Mouse (Mus musculus): ENCODE results near the gene Sox13. TPM values are rescaled to one million over a fixed set of nuclear protein-coding genes. Genes with fewer than 3 reads are reported as not detected.

Sox13 gene
- polyA plus RNA-seq (2016; fragmentation: Nextera tagmentation; extraction: Ambion mirVana), result 13.1 and 13.3 TPM in 2 replicates

DNA sequence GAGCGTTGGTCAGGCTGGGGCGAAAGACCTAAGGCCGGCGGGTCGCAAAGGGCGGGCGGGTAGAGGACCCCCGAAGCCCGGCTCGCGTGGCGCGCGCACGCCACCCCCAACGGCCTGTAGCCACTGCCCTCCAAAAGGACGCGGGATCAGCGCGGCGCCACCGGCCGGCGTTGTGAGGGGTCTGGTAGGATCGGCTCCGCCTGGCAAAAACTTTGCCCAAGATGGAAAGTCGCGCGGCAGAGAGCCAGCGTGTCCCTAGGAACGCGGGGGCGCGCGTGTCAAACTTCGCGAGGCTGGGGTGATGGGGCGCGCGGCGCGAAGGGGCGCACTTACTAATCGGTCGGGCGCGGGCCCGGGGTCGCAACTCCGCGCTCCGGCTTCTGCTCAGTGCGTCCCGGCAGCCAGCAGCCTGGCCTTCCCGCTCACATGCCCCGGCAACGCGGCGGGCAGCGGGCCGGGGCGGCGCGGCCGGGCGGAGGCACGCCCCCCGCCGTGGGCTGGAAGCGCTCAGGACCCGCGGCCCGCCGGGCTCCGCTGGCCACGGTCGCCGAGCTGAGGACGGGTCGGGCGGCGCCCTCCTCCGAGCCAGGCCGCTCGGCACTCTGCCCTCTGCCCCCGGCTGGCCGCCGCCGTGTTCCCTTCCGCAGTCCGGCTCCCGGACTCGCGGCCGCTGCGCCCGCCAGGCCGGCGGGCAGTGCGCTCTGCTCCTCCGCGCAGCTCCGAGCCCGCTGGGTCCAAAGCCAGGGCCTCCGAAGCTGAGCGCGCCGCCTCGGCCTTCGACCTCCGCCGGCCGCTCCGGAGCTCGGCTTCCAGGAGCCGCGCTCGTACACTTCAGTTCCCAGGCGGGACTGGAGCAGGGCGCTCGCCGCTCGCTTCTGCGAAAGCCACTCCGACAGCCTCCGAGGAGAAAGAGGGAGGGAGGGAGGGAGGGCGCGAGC is at the start of gene Sox13:
TSS of gene Sox13 (minus strand) at position 835 of the 938 bp plus-strand sequence.
- peak; percentile 78 for ATAC-seq (ENCODE audit: low FRiP score)
- H3K36me3 ChIP-seq (replicated peaks), result no peaks in the 10 kb centered on the region
- peaks cover 40% of the 10 kb centered on the region for H3K4me1 ChIP-seq
- peaks cover 9% of the 10 kb centered on the region; the same call in 1 of the 2 replicates for H3K27me3 ChIP-seq
- no peaks in the 10 kb centered on the region for H3K9me3 ChIP-seq
- peak within 1 kb of the TSS; percentile 89 for H3K27ac ChIP-seq
- peak within 1 kb of the TSS; percentile 87 for H3K9ac ChIP-seq
- H3K4me3 ChIP-seq (replicated peaks), result peak within 1 kb of the TSS; percentile 85
- WGBS, result under 1% methylated on average over 93 of the region's 128 CpGs
- H3K4me2 ChIP-seq, result peak within 1 kb of the TSS; percentile 97

GRCm38 (mm10) chr1:133471556-133471955 is 47.4 kb upstream of the Sox13 start:
- no peaks in the 10 kb centered on the region; the same call in 1 of the 2 replicates for H3K27me3 ChIP-seq
- H3K4me3 ChIP-seq (replicated peaks), result no peak overlapping the region
- no peak overlapping the region for H3K9ac ChIP-seq
- 50% methylated on average over 2 of the region's 2 CpGs for WGBS
- H3K27ac ChIP-seq, result 0 out of 2 replicates have a peak overlapping the region, but pooled peaks have one; percentile 26
- H3K36me3 ChIP-seq (replicated peaks), result no peaks in the 10 kb centered on the region
- no peaks in the 10 kb centered on the region for H3K9me3 ChIP-seq
- H3K4me1 ChIP-seq, result peaks cover 15% of the 10 kb centered on the region
- no peak for ATAC-seq (ENCODE audit: low FRiP score)
- no peak overlapping the region for H3K4me2 ChIP-seq

DNA sequence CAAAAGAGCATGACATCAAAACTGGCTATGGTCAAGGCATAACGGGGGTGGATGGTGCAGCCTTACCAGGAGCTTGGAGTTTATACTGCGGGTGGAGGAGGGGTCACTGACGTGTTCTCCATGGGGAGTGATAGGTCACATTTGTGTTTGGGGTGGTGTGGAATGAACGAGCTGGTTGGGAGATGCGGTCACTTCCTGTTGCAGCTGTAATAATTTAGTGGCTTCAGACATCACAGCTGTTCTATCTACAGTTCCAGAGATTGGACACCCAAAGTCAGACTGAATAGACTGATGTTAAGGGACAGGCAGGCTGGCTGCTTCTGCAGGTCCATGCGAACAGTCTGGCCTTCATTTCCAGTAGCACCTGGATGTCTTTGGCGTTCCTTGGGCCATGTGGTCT is 46.9 kb upstream of the Sox13 start:
- Histone ChIP-seq H3K9me3 (no peaks in the 10 kb centered on the region), H3K27ac (0 out of 2 replicates have a peak overlapping the region, but pooled peaks have one; percentile 26), H3K4me1 (peaks cover 15% of the 10 kb centered on the region), H3K4me2 (no peak overlapping the region), H3K36me3 (replicated peaks) (no peaks in the 10 kb centered on the region), H3K9ac (no peak overlapping the region), H3K27me3 (no peaks in the 10 kb centered on the region; the same call in 1 of the 2 replicates), H3K4me3 (replicated peaks) (no peak overlapping the region)
- 72% methylated on average over 7 of the region's 7 CpGs for WGBS
- ATAC-seq (ENCODE audit: low FRiP score), result no peak

DNA sequence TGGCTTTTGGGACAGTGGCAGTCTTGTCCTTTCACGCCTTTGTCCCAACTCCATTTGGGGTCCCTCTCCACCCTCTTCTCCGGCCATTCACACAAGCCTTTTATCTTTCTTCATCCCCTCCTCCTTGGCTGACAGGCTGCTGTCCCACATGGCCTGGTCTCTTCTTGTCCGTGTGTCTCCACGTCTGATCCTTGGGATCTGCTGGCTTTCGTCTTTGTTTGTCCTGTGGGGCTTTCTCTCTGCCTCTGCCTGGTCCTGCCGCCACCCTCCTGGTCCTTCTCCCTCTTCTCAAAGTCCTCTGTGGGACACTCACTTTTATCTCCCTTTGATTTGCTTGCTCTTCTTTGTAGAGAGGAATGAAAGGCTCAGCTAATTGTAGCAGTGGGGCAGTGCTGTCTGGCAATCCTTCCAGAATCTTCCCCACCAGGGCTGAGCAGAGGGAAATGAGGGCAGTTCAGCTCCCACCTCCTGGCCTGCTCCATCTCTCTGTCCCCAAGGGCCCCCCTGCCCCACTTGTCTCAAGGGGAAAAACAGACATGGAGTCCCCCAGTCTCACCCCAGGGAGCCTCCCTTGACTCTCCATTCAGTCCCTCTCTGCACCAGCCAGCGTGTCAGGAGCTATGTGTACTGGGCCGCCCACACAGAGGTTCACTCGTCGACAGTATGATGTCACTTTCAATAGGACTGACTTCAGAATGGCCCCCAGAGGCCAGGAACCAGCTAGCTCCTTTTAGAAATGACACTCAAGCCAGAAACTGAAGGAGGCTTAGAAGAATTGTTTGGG is 46.3 kb upstream of the Sox13 start:
- no peaks in the 10 kb centered on the region; the same call in 1 of the 2 replicates for H3K27me3 ChIP-seq
- H3K9me3 ChIP-seq, result no peaks in the 10 kb centered on the region
- H3K4me3 ChIP-seq (replicated peaks), result no peak overlapping the region
- 35% methylated on average over 10 of the region's 10 CpGs for WGBS
- ATAC-seq (ENCODE audit: low FRiP score), result no peak
- H3K4me2 ChIP-seq, result no peak overlapping the region
- no peak overlapping the region for H3K27ac ChIP-seq
- no peaks in the 10 kb centered on the region for H3K36me3 ChIP-seq (replicated peaks)
- H3K4me1 ChIP-seq, result peaks cover 15% of the 10 kb centered on the region
- no peak overlapping the region for H3K9ac ChIP-seq

DNA sequence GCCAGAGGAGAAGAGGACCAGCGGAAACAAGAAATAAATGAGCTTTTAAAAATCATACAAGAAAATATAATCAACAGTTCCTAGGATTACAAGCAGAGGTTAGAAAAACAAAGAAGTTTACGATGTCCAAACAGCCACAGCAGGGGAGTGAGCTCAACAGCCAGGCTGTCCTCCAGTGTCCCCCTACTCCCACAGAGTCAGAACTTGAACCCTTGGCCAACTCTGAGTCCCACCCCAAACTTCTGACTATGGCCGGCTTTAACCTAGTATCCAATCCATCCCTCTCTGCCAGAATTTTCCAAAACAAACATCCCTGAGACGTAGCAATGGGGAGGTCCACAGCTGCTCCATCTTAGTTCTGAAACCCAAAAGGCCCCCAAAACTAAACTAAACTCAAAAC is 45.0 kb upstream of the Sox13 start:
- Histone ChIP-seq H3K9me3 (no peaks in the 10 kb centered on the region), H3K4me1 (peaks cover 15% of the 10 kb centered on the region), H3K4me3 (replicated peaks) (no peak overlapping the region), H3K27me3 (no peaks in the 10 kb centered on the region; the same call in 1 of the 2 replicates), H3K27ac (no peak overlapping the region), H3K9ac (no peak overlapping the region), H3K4me2 (no peak overlapping the region), H3K36me3 (replicated peaks) (no peaks in the 10 kb centered on the region)
- no peak for ATAC-seq (ENCODE audit: low FRiP score)
- WGBS, result 76% methylated on average over 4 of the region's 4 CpGs

- H3K9me3 ChIP-seq, result no peaks in the 10 kb centered on the region
- H3K36me3 ChIP-seq (replicated peaks), result no peaks in the 10 kb centered on the region
- 33% methylated on average over 6 of the region's 6 CpGs for WGBS
- peaks cover 15% of the 10 kb centered on the region for H3K4me1 ChIP-seq
- H3K4me3 ChIP-seq (replicated peaks), result no peak overlapping the region
- no peak overlapping the region for H3K27ac ChIP-seq
- no peak overlapping the region for H3K4me2 ChIP-seq
- ATAC-seq (ENCODE audit: low FRiP score), result no peak
- H3K9ac ChIP-seq, result no peak overlapping the region
- H3K27me3 ChIP-seq, result no peaks in the 10 kb centered on the region; the same call in 1 of the 2 replicates
Measured at GRCm38 (mm10) chr1:133468751-133469150, 44.6 kb upstream of the Sox13 start.

DNA sequence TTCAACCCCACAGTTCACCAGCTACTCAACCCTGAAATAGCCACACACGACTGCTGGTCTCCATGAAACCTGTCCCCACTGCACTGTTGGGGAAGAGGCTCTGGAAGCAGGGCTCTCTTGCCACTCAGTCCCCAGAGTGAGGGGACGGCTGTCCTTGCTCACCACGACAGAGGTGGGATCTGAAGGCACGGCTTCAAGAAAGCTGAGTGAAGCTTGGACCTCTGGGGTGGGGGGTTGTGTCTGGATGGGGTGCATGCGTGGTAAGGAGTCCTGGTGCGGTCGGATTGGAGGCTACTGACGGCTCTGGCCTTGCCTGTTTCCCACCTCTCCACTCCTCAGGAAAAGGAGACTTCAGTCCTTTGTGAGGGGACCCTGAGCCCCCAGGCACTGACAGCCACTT is 43.7 kb upstream of the Sox13 start:
- Histone ChIP-seq H3K9ac (no peak overlapping the region), H3K4me3 (replicated peaks) (no peak overlapping the region), H3K4me2 (no peak overlapping the region), H3K4me1 (peaks cover 15% of the 10 kb centered on the region), H3K27me3 (no peaks in the 10 kb centered on the region; the same call in 1 of the 2 replicates), H3K9me3 (no peaks in the 10 kb centered on the region), H3K27ac (no peak overlapping the region), H3K36me3 (replicated peaks) (no peaks in the 10 kb centered on the region)
- 72% methylated on average over 8 of the region's 8 CpGs for WGBS
- no peak for ATAC-seq (ENCODE audit: low FRiP score)

- Histone ChIP-seq H3K27ac (no peak overlapping the region), H3K9me3 (no peaks in the 10 kb centered on the region), H3K4me1 (no peaks in the 10 kb centered on the region), H3K27me3 (no peaks in the 10 kb centered on the region), H3K9ac (no peak overlapping the region), H3K4me3 (replicated peaks) (no peak overlapping the region), H3K4me2 (no peak overlapping the region), H3K36me3 (replicated peaks) (no peaks in the 10 kb centered on the region)
- 90% methylated on average over 5 of the region's 5 CpGs for WGBS
- ATAC-seq (ENCODE audit: low FRiP score), result no peak
Measured at GRCm38 (mm10) chr1:133463138-133463537, 39.0 kb upstream of the Sox13 start.

GRCm38 (mm10) chr1:133460996-133461395 is 36.8 kb upstream of the Sox13 start:
- no peak for ATAC-seq (ENCODE audit: low FRiP score)
- H3K27me3 ChIP-seq, result no peaks in the 10 kb centered on the region
- no peaks in the 10 kb centered on the region for H3K36me3 ChIP-seq (replicated peaks)
- no peaks in the 10 kb centered on the region for H3K4me1 ChIP-seq
- H3K27ac ChIP-seq, result no peak overlapping the region
- H3K4me3 ChIP-seq (replicated peaks), result no peak overlapping the region
- no peak overlapping the region for H3K9ac ChIP-seq
- no peak overlapping the region for H3K4me2 ChIP-seq
- H3K9me3 ChIP-seq, result no peaks in the 10 kb centered on the region

GRCm38 (mm10) chr1:133456097-133456496 is 31.9 kb upstream of the Sox13 start:
- WGBS, result 64% methylated on average over 2 of the region's 2 CpGs
- Histone ChIP-seq H3K4me2 (no peak overlapping the region), H3K36me3 (replicated peaks) (no peaks in the 10 kb centered on the region), H3K4me3 (replicated peaks) (no peak overlapping the region), H3K27ac (no peak overlapping the region), H3K9me3 (no peaks in the 10 kb centered on the region), H3K4me1 (peaks cover 7% of the 10 kb centered on the region; the same call in 1 of the 2 replicates), H3K9ac (no peak overlapping the region), H3K27me3 (no peaks in the 10 kb centered on the region)
- no peak for ATAC-seq (ENCODE audit: low FRiP score)

DNA sequence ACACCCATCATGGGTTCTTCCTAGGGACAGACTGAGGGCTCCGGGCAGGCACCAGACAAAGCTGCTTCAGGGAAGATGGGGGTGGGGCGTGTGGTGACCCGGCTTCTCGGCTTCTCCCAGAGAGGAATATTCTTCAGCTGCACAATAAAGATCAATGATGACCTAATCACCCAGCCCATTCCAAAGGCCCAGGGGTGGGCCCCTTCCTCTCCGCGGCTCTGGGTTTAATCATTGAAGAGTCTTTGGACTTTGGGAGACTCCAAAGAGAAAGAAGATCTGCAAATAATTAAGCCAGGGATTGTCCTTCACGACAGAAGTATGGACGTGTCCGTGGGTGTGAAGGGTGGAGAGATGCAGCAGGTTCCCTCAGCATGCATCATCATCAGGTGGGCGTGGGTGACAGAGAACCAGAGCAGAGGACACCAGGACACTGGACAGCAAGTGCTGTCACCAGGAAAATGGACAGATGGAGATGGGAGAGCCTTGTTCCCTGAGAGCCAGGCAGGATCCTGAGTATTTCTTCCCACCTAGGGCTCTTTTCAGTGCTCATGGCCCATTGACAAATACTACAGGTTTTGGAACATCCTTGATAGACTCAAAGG is 28.5 kb upstream of the Sox13 start:
- H3K27me3 ChIP-seq, result no peaks in the 10 kb centered on the region
- H3K27ac ChIP-seq, result no peak overlapping the region
- H3K9me3 ChIP-seq, result no peaks in the 10 kb centered on the region
- WGBS, result 34% methylated on average over 10 of the region's 10 CpGs
- ATAC-seq (ENCODE audit: low FRiP score), result no peak
- no peak overlapping the region for H3K4me2 ChIP-seq
- no peak overlapping the region for H3K4me3 ChIP-seq (replicated peaks)
- no peak overlapping the region for H3K9ac ChIP-seq
- no peaks in the 10 kb centered on the region for H3K36me3 ChIP-seq (replicated peaks)
- H3K4me1 ChIP-seq, result peaks cover 14% of the 10 kb centered on the region
